Mouse (Mus musculus): ENCODE measurements around the gene Gnai3. TPM values are rescaled to one million over a fixed set of nuclear protein-coding genes. Genes with fewer than 3 reads are reported as not detected.

Gnai3 gene
- polyA plus RNA-seq, 1 experiment from 2014 or later = 134 TPM

DNA sequence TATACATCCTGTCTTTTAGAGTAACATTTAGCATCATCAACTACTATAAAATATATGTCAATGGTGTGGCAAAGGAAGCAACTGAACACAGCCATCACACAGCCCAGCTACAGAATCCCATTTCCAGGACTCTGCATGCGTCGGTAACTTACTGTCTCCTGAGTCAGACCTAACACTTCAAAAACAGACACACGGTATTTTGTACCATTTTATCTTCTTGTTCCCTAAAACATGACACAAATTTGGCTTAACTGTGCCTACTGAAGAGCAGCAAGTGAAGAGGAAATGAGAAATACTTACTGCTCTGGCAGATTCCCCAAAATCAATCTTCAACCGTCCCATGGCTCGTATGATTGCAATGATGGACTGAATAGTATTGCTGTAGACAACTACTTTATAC is 22.7 kb downstream of the Gnai3 start:
- no peak overlapping the region for H3K4me2 ChIP-seq (ENCODE audit: low read length)
- no peak for ATAC-seq (replicated peaks; ENCODE audit: low FRiP score, low read depth)
- no peak overlapping the region for H3K9ac ChIP-seq (ENCODE audit: low read depth, low read length)
- no peak for TF ChIP-seq CTCF (IDR thresholded peaks at IDR 0.05; ENCODE audit: low read depth)
- H3K4me1 ChIP-seq (replicated peaks; ENCODE audit: insufficient read depth, low read length) = 0 out of 2 replicates have a peak, but pooled peaks cover under 1% of the 10 kb centered on the region
- no peak overlapping the region for H3K27ac ChIP-seq
- no peaks in the 10 kb centered on the region for H3K9me3 ChIP-seq (replicated peaks; ENCODE audit: low read length)
- 89% methylated on average over 5 of the region's 5 CpGs for WGBS
- no peak for DNase-seq (ENCODE audit: low spot score)
- no peak overlapping the region for H3K4me3 ChIP-seq (replicated peaks; ENCODE audit: low read depth, low read length)
- no peaks in the 10 kb centered on the region for H3K27me3 ChIP-seq (ENCODE audit: insufficient read depth, low read length)
- H3K36me3 ChIP-seq (ENCODE audit: insufficient read depth, low read length) = peaks cover 28% of the 10 kb centered on the region

DNA sequence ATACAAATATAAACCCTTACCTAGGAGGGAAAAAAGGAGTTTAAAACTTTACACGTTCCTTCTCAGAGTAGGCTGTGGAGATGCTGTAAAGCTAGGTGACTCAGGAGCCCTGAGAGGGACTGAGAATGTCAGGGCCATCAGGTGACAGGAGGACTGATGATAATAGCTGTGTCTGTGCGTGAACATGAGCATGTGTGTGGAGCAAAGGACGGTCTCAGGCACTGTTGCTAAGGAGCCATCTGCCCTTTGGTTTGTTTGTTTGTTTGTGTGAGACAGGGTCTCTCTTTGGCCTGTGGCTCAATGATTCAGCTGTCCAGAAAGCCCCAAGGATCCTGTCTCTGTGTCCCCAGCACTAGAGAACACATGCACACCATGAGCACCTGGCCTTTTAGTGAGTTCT is 24.8 kb downstream of the Gnai3 start:
- TF ChIP-seq CTCF (IDR thresholded peaks at IDR 0.05; ENCODE audit: low read depth) = no peak
- no peaks in the 10 kb centered on the region for H3K27me3 ChIP-seq (ENCODE audit: insufficient read depth, low read length)
- no peak overlapping the region for H3K9ac ChIP-seq (ENCODE audit: low read depth, low read length)
- 83% methylated on average over 3 of the region's 3 CpGs for WGBS
- H3K4me3 ChIP-seq (replicated peaks; ENCODE audit: low read depth, low read length) = no peak overlapping the region
- H3K4me1 ChIP-seq (replicated peaks; ENCODE audit: insufficient read depth, low read length) = no peaks in the 10 kb centered on the region
- ATAC-seq (replicated peaks; ENCODE audit: low FRiP score, low read depth) = no peak
- peaks cover 33% of the 10 kb centered on the region for H3K36me3 ChIP-seq (ENCODE audit: insufficient read depth, low read length)
- no peak for DNase-seq (ENCODE audit: low spot score)
- no peak overlapping the region for H3K4me2 ChIP-seq (ENCODE audit: low read length)
- no peaks in the 10 kb centered on the region for H3K9me3 ChIP-seq (replicated peaks; ENCODE audit: low read length)
- H3K27ac ChIP-seq = no peak overlapping the region

DNA sequence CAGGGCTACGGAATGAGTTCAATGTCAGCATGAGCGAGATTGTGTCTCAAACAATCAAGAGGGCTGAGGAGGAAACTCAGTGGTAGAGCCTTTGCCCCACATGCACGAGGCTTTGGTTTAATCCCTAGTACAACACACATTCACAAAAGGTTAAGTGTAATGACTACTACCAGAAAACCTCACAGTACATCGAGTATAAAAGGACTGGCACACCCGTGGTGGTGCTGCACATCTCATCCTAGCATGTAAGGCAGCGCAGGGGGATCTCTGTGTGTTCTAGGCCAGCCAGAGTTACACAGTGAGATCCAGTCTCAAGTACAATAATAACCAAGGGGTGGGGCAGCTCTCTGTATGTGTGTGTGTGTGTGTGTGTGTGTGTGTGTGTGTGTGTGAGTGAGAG is 28.5 kb downstream of the Gnai3 start:
- Histone ChIP-seq H3K27ac (no peak overlapping the region), H3K4me3 (replicated peaks; ENCODE audit: low read depth, low read length) (no peak overlapping the region), H3K36me3 (ENCODE audit: insufficient read depth, low read length) (peaks cover 29% of the 10 kb centered on the region), H3K4me2 (ENCODE audit: low read length) (no peak overlapping the region), H3K27me3 (ENCODE audit: insufficient read depth, low read length) (no peaks in the 10 kb centered on the region), H3K4me1 (replicated peaks; ENCODE audit: insufficient read depth, low read length) (no peaks in the 10 kb centered on the region), H3K9me3 (replicated peaks; ENCODE audit: low read length) (no peaks in the 10 kb centered on the region), H3K9ac (ENCODE audit: low read depth, low read length) (no peak overlapping the region)
- TF ChIP-seq CTCF (IDR thresholded peaks at IDR 0.05; ENCODE audit: low read depth) = no peak
- WGBS = 97% methylated on average over 6 of the region's 6 CpGs
- no peak for ATAC-seq (replicated peaks; ENCODE audit: low FRiP score, low read depth)
- DNase-seq (ENCODE audit: low spot score) = no peak

DNA sequence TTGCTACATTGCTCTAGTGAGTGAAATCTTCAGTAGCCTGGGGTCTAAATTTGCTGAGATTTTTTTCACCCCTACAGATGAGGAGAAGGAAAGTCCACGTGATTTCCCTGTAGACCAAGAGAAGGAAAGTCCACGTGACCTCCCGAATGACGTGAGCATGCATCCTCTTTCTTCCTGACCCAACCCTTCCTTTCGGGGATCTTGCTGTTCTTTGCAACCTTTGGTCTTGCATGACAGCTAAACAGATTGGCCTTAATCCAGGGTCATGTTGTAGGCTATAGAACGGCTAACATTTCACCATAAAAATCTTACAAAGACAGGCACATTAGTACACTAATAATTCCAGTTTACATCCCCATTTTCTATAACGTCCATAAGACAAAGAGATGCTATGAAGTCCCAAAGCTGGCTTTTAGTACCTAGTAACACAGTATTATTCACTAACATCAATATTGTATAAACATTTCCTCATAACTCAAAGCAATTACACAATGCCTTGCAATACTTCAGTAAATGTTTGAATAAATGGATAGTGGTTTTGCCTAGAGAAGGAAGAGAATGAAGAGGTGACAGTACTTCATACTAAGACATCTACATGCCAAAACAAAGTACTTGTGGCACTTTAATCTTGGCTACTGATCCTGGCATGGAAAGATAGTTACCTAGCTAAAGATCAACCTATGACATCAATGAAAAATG is 32.2 kb downstream of the Gnai3 start:
- DNase-seq (ENCODE audit: low spot score) = no peak

DNA sequence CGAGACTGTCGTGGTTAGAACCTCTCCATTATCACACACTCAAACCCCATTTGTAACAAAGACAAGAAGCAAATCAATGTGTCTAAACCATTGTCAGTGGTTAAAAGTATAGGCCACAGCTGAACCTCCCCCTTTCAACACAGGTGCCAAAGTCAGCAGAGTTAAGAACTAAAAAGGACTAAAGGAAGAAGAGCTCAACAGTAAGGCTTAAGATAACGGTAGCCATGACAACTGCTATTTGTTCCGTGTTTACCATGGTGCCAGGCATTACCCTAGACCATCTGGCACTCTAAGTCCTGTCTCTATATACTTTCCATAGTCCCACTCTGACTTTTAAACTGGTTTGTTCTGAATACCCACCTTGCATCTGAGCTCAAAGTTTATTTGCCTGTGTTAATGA is 33.3 kb downstream of the Gnai3 start:
- H3K9ac ChIP-seq (ENCODE audit: low read depth, low read length) = no peak overlapping the region
- no peaks in the 10 kb centered on the region for H3K4me1 ChIP-seq (replicated peaks; ENCODE audit: insufficient read depth, low read length)
- WGBS = 85% methylated on average over 4 of the region's 4 CpGs
- ATAC-seq (replicated peaks; ENCODE audit: low FRiP score, low read depth) (no peak), DNase-seq (ENCODE audit: low spot score) (no peak)
- H3K27ac ChIP-seq = no peak overlapping the region
- no peak for TF ChIP-seq CTCF (IDR thresholded peaks at IDR 0.05; ENCODE audit: low read depth)
- H3K9me3 ChIP-seq (replicated peaks; ENCODE audit: low read length) = no peaks in the 10 kb centered on the region
- H3K4me3 ChIP-seq (replicated peaks; ENCODE audit: low read depth, low read length) = no peak overlapping the region
- H3K4me2 ChIP-seq (ENCODE audit: low read length) = no peak overlapping the region
- no peaks in the 10 kb centered on the region for H3K27me3 ChIP-seq (ENCODE audit: insufficient read depth, low read length)
- peaks cover 45% of the 10 kb centered on the region for H3K36me3 ChIP-seq (ENCODE audit: insufficient read depth, low read length)

More for the DNA sequence above, 32.2 kb downstream of the Gnai3 start:
- Histone ChIP-seq H3K27ac (no peak overlapping the region), H3K4me3 (replicated peaks; ENCODE audit: low read depth, low read length) (no peak overlapping the region), H3K4me1 (replicated peaks; ENCODE audit: insufficient read depth, low read length) (no peaks in the 10 kb centered on the region), H3K9ac (ENCODE audit: low read depth, low read length) (no peak overlapping the region), H3K27me3 (ENCODE audit: insufficient read depth, low read length) (no peaks in the 10 kb centered on the region), H3K9me3 (replicated peaks; ENCODE audit: low read length) (no peaks in the 10 kb centered on the region), H3K36me3 (ENCODE audit: insufficient read depth, low read length) (peaks cover 38% of the 10 kb centered on the region), H3K4me2 (ENCODE audit: low read length) (no peak overlapping the region)
- no peak for TF ChIP-seq CTCF (IDR thresholded peaks at IDR 0.05; ENCODE audit: low read depth)
- 81% methylated on average over 7 of the region's 7 CpGs for WGBS
- ATAC-seq (replicated peaks; ENCODE audit: low FRiP score, low read depth) = no peak

DNA sequence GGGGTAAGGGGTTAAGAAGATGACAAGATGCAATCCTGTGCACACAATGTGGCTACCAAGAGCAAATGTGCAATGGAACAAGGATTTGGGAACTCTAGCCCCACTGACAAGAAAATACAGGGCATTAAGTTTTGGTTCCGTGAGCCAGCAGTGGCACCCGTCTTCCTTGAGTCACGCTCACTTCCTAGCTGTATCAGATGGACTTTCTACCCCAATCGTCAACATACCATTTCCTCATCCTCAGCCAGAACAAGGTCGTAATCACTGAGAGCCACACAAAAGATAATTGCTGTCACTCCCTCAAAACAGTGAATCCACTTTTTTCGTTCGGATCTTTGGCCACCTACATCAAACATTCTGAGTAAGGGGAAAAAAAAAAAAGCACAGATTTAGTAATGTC is 33.7 kb downstream of the Gnai3 start:
- H3K4me1 ChIP-seq (replicated peaks; ENCODE audit: insufficient read depth, low read length) = no peaks in the 10 kb centered on the region
- 77% methylated on average over 7 of the region's 7 CpGs for WGBS
- no peak overlapping the region for H3K4me3 ChIP-seq (replicated peaks; ENCODE audit: low read depth, low read length)
- H3K4me2 ChIP-seq (ENCODE audit: low read length) = no peak overlapping the region
- no peak overlapping the region for H3K27ac ChIP-seq
- no peak overlapping the region for H3K9ac ChIP-seq (ENCODE audit: low read depth, low read length)
- TF ChIP-seq CTCF (IDR thresholded peaks at IDR 0.05; ENCODE audit: low read depth) = no peak
- H3K9me3 ChIP-seq (replicated peaks; ENCODE audit: low read length) = no peaks in the 10 kb centered on the region
- DNase-seq (ENCODE audit: low spot score) (no peak), ATAC-seq (replicated peaks; ENCODE audit: low FRiP score, low read depth) (no peak)
- no peaks in the 10 kb centered on the region for H3K27me3 ChIP-seq (ENCODE audit: insufficient read depth, low read length)
- H3K36me3 ChIP-seq (ENCODE audit: insufficient read depth, low read length) = peaks cover 44% of the 10 kb centered on the region

DNA sequence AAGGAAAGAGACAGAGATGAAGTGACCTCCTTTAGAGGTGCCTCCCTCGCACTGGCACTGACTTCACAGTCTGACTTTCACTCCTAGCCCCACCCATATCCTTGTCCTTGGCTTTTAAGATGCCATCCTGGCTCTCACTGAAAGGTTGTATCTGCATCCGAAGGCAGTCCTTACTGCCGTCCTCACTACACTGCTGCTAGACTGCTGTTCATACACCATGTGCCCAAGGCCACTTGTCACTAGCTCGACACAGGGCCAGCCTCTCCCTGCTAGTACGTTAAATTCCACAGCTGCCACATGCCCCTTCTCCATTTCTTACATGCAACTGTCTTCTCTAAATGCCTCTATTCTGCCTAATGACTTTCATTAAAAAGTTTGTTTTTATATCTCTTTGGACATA is 34.6 kb downstream of the Gnai3 start:
- Histone ChIP-seq H3K27me3 (ENCODE audit: insufficient read depth, low read length) (no peaks in the 10 kb centered on the region), H3K9ac (ENCODE audit: low read depth, low read length) (no peak overlapping the region), H3K36me3 (ENCODE audit: insufficient read depth, low read length) (peaks cover 42% of the 10 kb centered on the region), H3K4me3 (replicated peaks; ENCODE audit: low read depth, low read length) (no peak overlapping the region), H3K4me2 (ENCODE audit: low read length) (no peak overlapping the region), H3K27ac (no peak overlapping the region), H3K9me3 (replicated peaks; ENCODE audit: low read length) (no peaks in the 10 kb centered on the region), H3K4me1 (replicated peaks; ENCODE audit: insufficient read depth, low read length) (no peaks in the 10 kb centered on the region)
- ATAC-seq (replicated peaks; ENCODE audit: low FRiP score, low read depth) (no peak), DNase-seq (ENCODE audit: low spot score) (no peak)
- WGBS = 88% methylated on average over 5 of the region's 5 CpGs
- TF ChIP-seq CTCF (IDR thresholded peaks at IDR 0.05; ENCODE audit: low read depth) = no peak
